Mouse (Mus musculus): ENCODE measurements at regions not wholly inside any gene's neighbourhood (a gene's known extent, or its start where the extent isn't known, plus 50 kb on each side); places are given as distances from the start of the nearest gene placed in this dataset.

DNA sequence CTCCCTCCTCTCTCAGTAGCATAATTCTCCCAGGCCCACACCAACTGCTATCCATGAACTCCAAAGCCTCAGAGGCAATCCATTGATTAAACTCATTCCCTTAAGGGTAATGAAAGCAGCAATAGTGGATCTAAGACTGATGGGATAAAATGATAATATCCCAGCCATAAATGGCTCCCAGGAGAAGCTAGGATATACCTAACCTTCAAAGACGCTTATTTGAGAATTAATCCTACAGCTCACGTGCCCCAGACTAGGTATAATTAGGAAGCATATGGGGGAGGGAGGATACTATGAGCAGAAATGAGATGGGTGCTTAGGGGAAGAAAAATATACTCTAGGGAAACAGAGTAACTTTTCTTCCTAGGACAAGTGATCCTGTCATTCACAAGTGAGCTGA is 52.8 kb upstream of the Rnf32 start:
- TF ChIP-seq CTCF (IDR thresholded peaks at IDR 0.05; ENCODE audit: insufficient read depth, low read length) (no peak), POLR2A (IDR thresholded peaks at IDR 0.05; ENCODE audit: borderline replicate concordance, extremely low read depth, low read depth, low read length) (no peak)
- 88% methylated on average over 2 of the region's 2 CpGs for WGBS
- DNase-seq = no peak
- H3K4me3 ChIP-seq (replicated peaks; ENCODE audit: extremely low read depth, low read depth, low read length) = no peak overlapping the region
- H3K4me1 ChIP-seq (ENCODE audit: control insufficient read depth, insufficient read depth, low read length) = no peaks in the 10 kb centered on the region

DNA sequence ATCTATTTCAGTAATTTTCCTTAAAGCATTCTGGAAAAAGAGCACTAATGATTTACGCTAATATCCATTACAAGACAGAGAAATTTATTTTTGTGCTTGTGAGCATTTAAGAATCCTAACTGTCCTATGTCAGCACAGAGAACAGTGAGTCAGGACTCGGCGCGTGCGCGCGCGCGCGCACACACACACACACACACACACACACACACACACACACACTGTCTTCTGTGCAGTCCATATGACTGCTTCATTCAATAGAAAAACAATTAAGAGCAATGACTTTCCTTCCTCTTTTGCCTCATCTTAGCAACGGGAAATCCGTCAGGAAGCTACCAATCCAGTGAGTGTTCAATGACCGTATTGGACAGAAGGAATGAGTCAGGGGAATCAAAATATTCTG is 53.3 kb upstream of the Rnf32 start:
- DNase-seq = no peak
- WGBS = 73% methylated on average over 13 of the region's 13 CpGs
- Histone ChIP-seq H3K4me3 (replicated peaks; ENCODE audit: extremely low read depth, low read depth, low read length) (no peak overlapping the region), H3K4me1 (ENCODE audit: control insufficient read depth, insufficient read depth, low read length) (no peaks in the 10 kb centered on the region)
- TF ChIP-seq POLR2A (IDR thresholded peaks at IDR 0.05; ENCODE audit: borderline replicate concordance, extremely low read depth, low read depth, low read length) (no peak), CTCF (IDR thresholded peaks at IDR 0.05; ENCODE audit: insufficient read depth, low read length) (no peak)

DNA sequence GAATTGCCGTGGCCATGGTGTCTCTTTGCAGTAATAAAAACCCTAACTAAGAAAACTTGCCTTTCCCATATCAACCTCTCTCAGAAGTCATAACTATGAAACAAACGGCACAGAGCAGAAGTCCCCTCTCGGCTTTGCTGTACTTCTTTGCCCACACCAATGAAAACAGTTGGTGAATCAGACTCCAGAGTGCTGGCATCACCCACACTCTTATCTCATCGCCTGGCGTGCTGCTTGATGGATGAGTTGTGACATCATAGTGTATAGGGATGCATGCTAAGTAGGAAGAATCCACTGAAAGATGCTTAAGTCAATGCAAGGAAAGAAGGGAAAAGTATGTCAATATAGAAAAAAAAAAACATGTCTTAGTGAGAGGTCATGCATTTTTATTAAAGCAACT is 58.3 kb upstream of the Rnf32 start:
- 57% methylated on average over 5 of the region's 5 CpGs for WGBS

DNA sequence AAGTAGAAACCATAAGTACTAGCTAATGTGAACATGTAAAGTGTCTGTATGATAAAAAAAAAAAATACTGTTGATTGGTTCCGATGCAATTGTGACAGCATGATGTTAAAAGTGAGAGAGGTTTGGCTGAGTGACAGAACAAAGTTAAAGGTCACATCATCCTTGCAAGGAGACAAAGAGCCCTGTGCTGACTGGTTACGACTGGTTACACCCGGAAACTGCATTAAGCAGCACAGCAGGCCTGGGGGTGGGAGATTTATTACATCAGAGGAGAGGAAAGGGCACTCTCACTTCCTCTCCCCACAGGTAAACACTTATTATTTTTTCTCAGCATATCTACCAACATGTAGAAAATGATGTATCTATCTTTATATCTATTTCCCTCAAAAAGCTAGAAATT is 63.5 kb upstream of the Rnf32 start:
- TF ChIP-seq POLR2A (IDR thresholded peaks at IDR 0.05; ENCODE audit: borderline replicate concordance, extremely low read depth, low read depth, low read length) (no peak), CTCF (IDR thresholded peaks at IDR 0.05; ENCODE audit: insufficient read depth, low read length) (no peak)
- Histone ChIP-seq H3K4me3 (replicated peaks; ENCODE audit: extremely low read depth, low read depth, low read length) (no peak overlapping the region), H3K4me1 (ENCODE audit: control insufficient read depth, insufficient read depth, low read length) (no peaks in the 10 kb centered on the region)
- WGBS = 24% methylated on average over 3 of the region's 3 CpGs
- DNase-seq = no peak

More for the DNA sequence above, 58.3 kb upstream of the Rnf32 start:
- TF ChIP-seq CTCF (IDR thresholded peaks at IDR 0.05; ENCODE audit: insufficient read depth, low read length) (no peak), POLR2A (IDR thresholded peaks at IDR 0.05; ENCODE audit: borderline replicate concordance, extremely low read depth, low read depth, low read length) (no peak)
- no peak overlapping the region for H3K4me3 ChIP-seq (replicated peaks; ENCODE audit: extremely low read depth, low read depth, low read length)
- DNase-seq = no peak
- no peaks in the 10 kb centered on the region for H3K4me1 ChIP-seq (ENCODE audit: control insufficient read depth, insufficient read depth, low read length)

DNA sequence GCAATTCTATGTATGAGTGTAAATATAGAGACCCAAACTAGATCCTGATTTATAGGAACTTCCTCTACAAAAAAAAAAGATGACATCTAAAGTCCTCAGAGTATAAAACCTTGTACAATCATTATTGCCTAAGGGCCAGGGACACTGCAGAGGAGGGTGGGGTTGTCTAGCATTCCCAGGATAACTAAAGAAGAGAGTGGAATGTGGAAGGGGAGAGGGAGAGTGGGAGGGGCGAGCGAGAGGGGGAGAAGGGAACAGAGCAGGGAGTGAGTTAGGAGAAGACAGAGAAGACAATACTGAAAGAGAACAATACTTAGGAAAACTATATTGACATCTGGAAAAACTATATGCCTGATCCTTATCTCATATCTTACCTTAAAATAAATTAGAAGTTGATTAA is 64.0 kb upstream of the Rnf32 start:
- no peaks in the 10 kb centered on the region for H3K4me1 ChIP-seq (ENCODE audit: control insufficient read depth, insufficient read depth, low read length)
- H3K4me3 ChIP-seq (replicated peaks; ENCODE audit: extremely low read depth, low read depth, low read length) = no peak overlapping the region
- DNase-seq = no peak
- TF ChIP-seq CTCF (IDR thresholded peaks at IDR 0.05; ENCODE audit: insufficient read depth, low read length) = no peak
- 57% methylated on average over 2 of the region's 2 CpGs for WGBS

DNA sequence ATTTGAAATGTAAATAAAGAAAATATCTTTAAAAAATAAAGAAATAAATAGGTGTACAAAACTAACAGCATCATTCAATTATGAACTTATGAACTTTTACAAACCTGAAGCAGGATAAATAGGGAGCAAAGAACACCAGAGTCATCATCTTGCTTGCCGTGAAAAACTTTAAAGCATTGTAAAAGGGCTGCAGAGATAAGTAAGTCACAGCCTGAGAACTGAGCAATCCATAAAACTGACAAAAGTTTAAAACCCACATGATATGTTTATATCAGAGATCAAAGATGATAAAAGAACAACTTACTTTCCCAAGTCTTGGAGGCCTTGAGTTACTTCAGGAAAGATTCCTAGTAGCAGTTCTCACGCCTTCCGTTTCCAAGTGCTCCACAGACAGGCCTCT is 66.1 kb upstream of the Rnf32 start:
- WGBS = 75% methylated on average over 3 of the region's 3 CpGs
- Histone ChIP-seq H3K4me1 (ENCODE audit: control insufficient read depth, insufficient read depth, low read length) (no peaks in the 10 kb centered on the region), H3K4me3 (replicated peaks; ENCODE audit: extremely low read depth, low read depth, low read length) (no peak overlapping the region)
- TF ChIP-seq CTCF (IDR thresholded peaks at IDR 0.05; ENCODE audit: insufficient read depth, low read length) = no peak
- no peak for TF ChIP-seq POLR2A (IDR thresholded peaks at IDR 0.05; ENCODE audit: borderline replicate concordance, extremely low read depth, low read depth, low read length)
- no peak for DNase-seq

DNA sequence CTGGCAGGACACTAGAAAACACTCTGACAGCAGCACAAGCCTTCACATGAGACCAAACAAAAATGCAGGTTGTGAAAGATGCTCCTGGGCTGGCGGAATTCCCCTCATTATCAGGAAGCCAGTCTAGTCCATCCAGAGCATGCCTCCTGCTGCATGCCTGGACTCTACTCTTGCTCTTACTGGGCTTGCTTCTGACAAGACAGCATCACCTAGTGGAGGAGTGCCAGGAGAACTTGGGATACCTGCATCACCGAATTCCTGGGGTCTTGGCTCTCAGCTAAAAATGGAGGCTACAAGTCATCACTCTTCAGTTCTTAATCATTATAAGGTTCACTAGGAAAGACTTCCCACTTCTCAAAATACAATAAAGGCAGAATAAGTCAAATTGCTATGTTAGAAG is 78.8 kb upstream of the Rnf32 start:
- no peak for DNase-seq
- no peak for TF ChIP-seq CTCF (IDR thresholded peaks at IDR 0.05; ENCODE audit: insufficient read depth, low read length)
- TF ChIP-seq POLR2A (IDR thresholded peaks at IDR 0.05; ENCODE audit: borderline replicate concordance, extremely low read depth, low read depth, low read length) = no peak
- H3K4me1 ChIP-seq (ENCODE audit: control insufficient read depth, insufficient read depth, low read length) = no peaks in the 10 kb centered on the region
- 43% methylated on average over 2 of the region's 2 CpGs for WGBS
- no peak overlapping the region for H3K4me3 ChIP-seq (replicated peaks; ENCODE audit: extremely low read depth, low read depth, low read length)

DNA sequence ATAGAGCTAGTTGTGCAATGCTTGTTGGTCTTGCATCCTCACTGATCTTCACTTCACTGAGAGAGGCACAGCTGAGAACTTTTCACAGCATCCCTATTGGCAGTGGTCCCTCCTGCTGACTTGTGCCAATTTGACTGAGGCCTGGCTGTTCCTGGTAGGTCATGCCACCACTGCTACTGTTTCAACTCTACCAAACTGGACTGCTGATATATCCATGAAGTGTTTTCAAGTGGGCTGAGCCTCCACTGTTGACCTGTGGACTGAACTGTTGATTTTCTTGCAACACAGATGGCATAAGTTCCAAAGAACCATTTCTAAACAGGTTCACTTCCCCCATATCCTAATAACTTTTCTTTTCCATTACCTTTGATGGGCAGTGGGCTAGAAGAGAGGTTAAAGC is 83.3 kb upstream of the Rnf32 start:
- TF ChIP-seq CTCF (IDR thresholded peaks at IDR 0.05; ENCODE audit: insufficient read depth, low read length) (no peak), POLR2A (IDR thresholded peaks at IDR 0.05; ENCODE audit: borderline replicate concordance, extremely low read depth, low read depth, low read length) (no peak)
- Histone ChIP-seq H3K4me1 (ENCODE audit: control insufficient read depth, insufficient read depth, low read length) (no peaks in the 10 kb centered on the region), H3K4me3 (replicated peaks; ENCODE audit: extremely low read depth, low read depth, low read length) (no peak overlapping the region)
- DNase-seq = no peak

DNA sequence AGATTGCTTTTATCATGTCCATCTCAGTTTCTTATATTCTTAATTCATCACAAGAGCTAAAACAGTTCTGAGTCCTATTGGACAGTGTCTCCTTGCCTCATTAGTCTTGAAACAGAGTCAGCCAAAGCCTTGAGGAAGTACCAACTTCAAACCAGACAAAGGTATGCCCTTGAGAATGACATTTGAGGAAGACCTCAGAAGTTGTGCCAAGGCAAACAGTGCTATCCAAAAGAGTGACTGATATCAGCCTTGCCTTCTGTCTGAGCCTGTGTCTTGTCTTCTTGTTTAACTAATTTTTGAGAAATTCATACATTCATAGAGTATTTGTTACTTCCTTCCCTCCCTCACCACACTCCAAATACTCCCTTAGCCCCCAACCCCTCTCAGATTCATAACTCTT is 88.5 kb upstream of the Rnf32 start:
- TF ChIP-seq CTCF (IDR thresholded peaks at IDR 0.05; ENCODE audit: insufficient read depth, low read length) (no peak), POLR2A (IDR thresholded peaks at IDR 0.05; ENCODE audit: borderline replicate concordance, extremely low read depth, low read depth, low read length) (no peak)
- H3K4me1 ChIP-seq (ENCODE audit: control insufficient read depth, insufficient read depth, low read length) = no peaks in the 10 kb centered on the region
- no peak overlapping the region for H3K4me3 ChIP-seq (replicated peaks; ENCODE audit: extremely low read depth, low read depth, low read length)
- DNase-seq = no peak

DNA sequence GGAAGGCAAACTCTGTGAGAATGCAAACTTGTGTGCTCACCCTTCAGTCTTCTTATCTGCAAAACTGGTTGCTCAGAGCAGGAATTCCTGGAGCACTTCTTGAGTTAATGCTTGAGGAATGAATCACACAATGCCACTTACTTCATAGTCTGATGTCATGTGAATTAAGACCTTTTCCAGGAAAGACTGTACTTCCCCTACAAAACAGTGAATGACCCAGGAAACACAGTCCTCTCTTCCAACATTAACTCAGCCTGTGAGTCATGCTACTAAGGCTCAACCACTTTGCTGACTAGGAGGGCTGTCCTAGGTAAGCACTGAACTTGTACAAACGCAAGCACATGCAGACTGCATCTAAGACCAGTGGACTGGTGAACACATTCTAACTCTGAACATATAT is 112.5 kb upstream of the Rnf32 start:
- no peak overlapping the region for H3K4me3 ChIP-seq (replicated peaks; ENCODE audit: extremely low read depth, low read depth, low read length)
- no peak for TF ChIP-seq POLR2A (IDR thresholded peaks at IDR 0.05; ENCODE audit: borderline replicate concordance, extremely low read depth, low read depth, low read length)
- no peak for TF ChIP-seq CTCF (IDR thresholded peaks at IDR 0.05; ENCODE audit: insufficient read depth, low read length)
- 49% methylated on average over 1 of the region's 1 CpGs for WGBS
- DNase-seq = no peak
- peaks cover 2% of the 10 kb centered on the region; the same call in 1 of the 2 replicates for H3K4me1 ChIP-seq (ENCODE audit: control insufficient read depth, insufficient read depth, low read length)

DNA sequence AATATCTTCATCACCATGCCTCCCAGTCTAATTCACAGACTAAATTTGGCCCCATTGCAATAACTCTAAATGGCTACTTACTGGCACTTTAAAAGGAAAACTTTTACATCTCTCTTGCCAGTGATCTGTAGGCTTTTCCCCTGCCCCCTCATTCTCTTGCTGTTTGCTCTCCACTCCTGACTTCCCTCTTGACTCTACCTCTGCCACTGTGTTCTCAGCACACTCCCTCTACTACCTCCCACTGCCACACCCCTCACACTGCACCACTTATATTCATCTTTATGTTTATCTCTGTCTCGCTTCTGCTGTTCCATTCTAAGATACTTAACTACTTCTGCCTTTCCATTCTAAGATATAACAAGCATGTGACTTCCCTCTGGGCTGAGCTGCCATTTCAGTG is 141.4 kb upstream of the Rnf32 start:
- 59% methylated on average over 1 of the region's 1 CpGs for WGBS
- TF ChIP-seq POLR2A (IDR thresholded peaks at IDR 0.05; ENCODE audit: borderline replicate concordance, extremely low read depth, low read depth, low read length) = no peak
- TF ChIP-seq CTCF (IDR thresholded peaks at IDR 0.05; ENCODE audit: insufficient read depth, low read length) = no peak
- H3K4me3 ChIP-seq (replicated peaks; ENCODE audit: extremely low read depth, low read depth, low read length) = no peak overlapping the region
- no peak for DNase-seq
- H3K4me1 ChIP-seq (ENCODE audit: control insufficient read depth, insufficient read depth, low read length) = no peaks in the 10 kb centered on the region

All from lung, adult 2 months (tissue).